In the genomic region with DNA sequence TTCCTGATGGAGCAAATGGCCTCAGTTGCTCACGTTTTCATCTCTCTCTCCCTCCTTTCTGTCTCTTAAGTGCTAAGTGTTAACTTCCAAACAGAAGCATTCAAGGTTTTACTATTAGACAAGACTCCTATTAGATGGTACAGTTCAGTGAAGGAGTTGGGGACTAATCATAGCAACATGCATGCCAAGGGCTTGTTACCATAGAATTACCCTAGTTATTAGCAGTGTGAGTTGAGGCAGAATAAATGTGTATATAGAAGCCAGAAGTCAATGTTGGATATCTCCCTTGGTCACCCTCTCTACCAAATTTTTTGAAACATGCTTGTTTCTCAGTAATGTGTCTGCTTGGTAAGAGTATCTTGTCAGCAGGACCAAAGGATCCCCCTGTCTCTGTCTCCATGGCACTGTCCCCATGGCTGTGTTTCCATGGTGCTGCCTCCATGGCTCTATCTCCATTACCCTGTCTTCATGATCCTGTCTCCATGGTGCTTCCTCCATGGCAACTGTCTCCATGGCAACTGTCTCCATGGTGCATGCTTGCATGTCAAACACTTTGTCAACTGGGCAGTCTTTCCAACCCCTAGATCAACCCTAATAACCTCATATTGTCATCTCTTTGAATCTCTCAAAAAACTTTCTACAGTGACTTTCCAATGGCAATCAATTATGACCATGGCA, we compare ENCODE assay signal across 12 mouse cellular contexts.
DNase-seq lines count a peak whose midpoint lies in the region; ATAC-seq and TF ChIP-seq lines count a peak whose summit lies in the region.
"Had no signal": no experiment of that assay in that cellular context is flagged by ENCODE, and none has a peak within 500 bp of the region (broad histone marks: within the 10 kb centered on the region; RNA-seq: fewer than 3 reads in every experiment).

No protein-coding gene starts in this region.

- H3K4me3 ChIP-seq in forebrain, postnatal 0 days (ENCODE audit: low read depth, low read length), result no peak overlapping the region
- no peak overlapping the region for H3K4me3 ChIP-seq in midbrain, embryonic 13.5 days (replicated peaks)
- H3K4me3 ChIP-seq in kidney, embryonic 15.5 days (replicated peaks), result no peak overlapping the region
- H3K4me3 ChIP-seq: liver, embryonic 15.5 days had no signal

- H3K36me3 ChIP-seq in forebrain, postnatal 0 days (ENCODE audit: insufficient read depth), result no peaks in the 10 kb centered on the region
- H3K36me3 ChIP-seq in midbrain, embryonic 13.5 days, result no peaks in the 10 kb centered on the region
- no peaks in the 10 kb centered on the region for H3K36me3 ChIP-seq in kidney, embryonic 15.5 days
- H3K36me3 ChIP-seq: liver, embryonic 15.5 days had no signal

- H3K4me1 ChIP-seq in forebrain, postnatal 0 days (ENCODE audit: insufficient read depth), result no peaks in the 10 kb centered on the region
- H3K4me1 ChIP-seq in midbrain, embryonic 13.5 days (replicated peaks), result peaks cover 6% of the 10 kb centered on the region
- H3K4me1 ChIP-seq in kidney, embryonic 15.5 days, result no peaks in the 10 kb centered on the region
- H3K4me1 ChIP-seq: liver, embryonic 15.5 days had no signal

- H3K4me2 ChIP-seq in forebrain, postnatal 0 days (ENCODE audit: low read depth), result no peak overlapping the region
- no peak overlapping the region for H3K4me2 ChIP-seq in midbrain, embryonic 13.5 days (replicated peaks)
- H3K4me2 ChIP-seq in kidney, embryonic 15.5 days, result no peak overlapping the region
- H3K4me2 ChIP-seq: liver, embryonic 15.5 days had no signal

- TF ChIP-seq CTCF in forebrain, postnatal 0 days (IDR thresholded peaks at IDR 0.05; ENCODE audit: low read depth), result no peak

- H3K9ac ChIP-seq in forebrain, postnatal 0 days, result no peak overlapping the region
- H3K9ac ChIP-seq in midbrain, embryonic 13.5 days (replicated peaks), result no peak overlapping the region
- H3K9ac ChIP-seq in kidney, embryonic 15.5 days, result no peak overlapping the region
- H3K9ac ChIP-seq: liver, embryonic 15.5 days had no signal

- no peaks in the 10 kb centered on the region for H3K9me3 ChIP-seq in forebrain, postnatal 0 days (ENCODE audit: low read length)
- no peaks in the 10 kb centered on the region for H3K9me3 ChIP-seq in midbrain, embryonic 13.5 days
- no peaks in the 10 kb centered on the region for H3K9me3 ChIP-seq in kidney, embryonic 15.5 days (replicated peaks)
- H3K9me3 ChIP-seq: liver, embryonic 15.5 days had no signal

- 68% methylated on average over 1 of the region's 1 CpGs for WGBS in forebrain, postnatal 0 days
- WGBS in midbrain, embryonic 13.5 days, result 64% methylated on average over 1 of the region's 1 CpGs
- WGBS in kidney, embryonic 15.5 days, result 77% methylated on average over 1 of the region's 1 CpGs

- DNase-seq in ES-CJ7 (ENCODE audit: low read depth, low spot score), result peak; percentile 9
- DNase-seq in embryo, embryonic 10.5 days (ENCODE audit: low spot score), result peak; percentile 86
- DNase-seq in forebrain, postnatal 0 days, result peak; percentile 59
- DNase-seq in adrenal gland, postnatal 25 days, result no peak
- no peak for DNase-seq in heart, postnatal 4 days
- DNase-seq in cerebellum, postnatal 36 days, result no peak
- DNase-seq: adrenal gland, postnatal 14 days; cerebellum, adult 8-10 months; thymus, postnatal 25 days had no signal

- peak; percentile 93 for ATAC-seq in forebrain, postnatal 0 days
- ATAC-seq in midbrain, embryonic 13.5 days, result peak; percentile 96
- ATAC-seq in kidney, embryonic 15.5 days (replicated peaks; ENCODE audit: low FRiP score), result no peak

- no peak overlapping the region for H3K27ac ChIP-seq in forebrain, postnatal 0 days (ENCODE audit: low read depth, low read length)
- no peak overlapping the region for H3K27ac ChIP-seq in midbrain, embryonic 13.5 days
- no peak overlapping the region for H3K27ac ChIP-seq in kidney, embryonic 15.5 days
- H3K27ac ChIP-seq: liver, embryonic 15.5 days had no signal

- H3K27me3 ChIP-seq in forebrain, postnatal 0 days (ENCODE audit: insufficient read depth, low read length), result no peaks in the 10 kb centered on the region
- H3K27me3 ChIP-seq in midbrain, embryonic 13.5 days, result no peaks in the 10 kb centered on the region
- no peaks in the 10 kb centered on the region for H3K27me3 ChIP-seq in kidney, embryonic 15.5 days
- H3K27me3 ChIP-seq: liver, embryonic 15.5 days had no signal

Comparison
In these comparisons a context has a peak if more than half of its experiments do, and no peak if none do; other contexts are left out.
1. DNase-seq: peak in ES-CJ7 (single experiment), embryo, embryonic 10.5 days (single experiment) and forebrain, postnatal 0 days (single experiment); none in adrenal gland, postnatal 25 days (single experiment), heart, postnatal 4 days (single experiment) and cerebellum, postnatal 36 days (0 of 2).